Mouse (Mus musculus) midbrain, embryonic 10.5 days (tissue): ENCODE measurements at regions not wholly inside any gene's neighbourhood (a gene's known extent, or its start where the extent isn't known, plus 50 kb on each side); places are given as distances from the start of the nearest gene placed in this dataset.

Experiments
- DNase-seq: peaks from one replicate; pipeline ENCODE4 v3.0.0-alpha.2; 2017; ENCODE audit warnings: low spot score
- H3K27ac ChIP-seq: fragments of 300-500 bp; sonication (generic); replicated peaks from 2 replicates; pipeline ENCODE4 v1.5.1; 2016; ENCODE audit warnings: mild to moderate bottlenecking
- H3K27me3 ChIP-seq: fragments of 300-500 bp; sonication (generic); 2 replicates; pipeline ENCODE4 v1.6.1; 2016; ENCODE audit warnings: low read depth, mild to moderate bottlenecking; ENCODE audit not compliant: poor library complexity, severe bottlenecking
- H3K36me3 ChIP-seq: fragments of 300-500 bp; sonication (generic); 2 replicates; pipeline ENCODE4 v1.6.1; 2016; ENCODE audit warnings: mild to moderate bottlenecking, moderate library complexity
- H3K4me1 ChIP-seq: fragments of 300-500 bp; sonication (generic); 2 replicates; pipeline ENCODE4 v1.6.1; 2016
- H3K4me3 ChIP-seq: fragments of 300-500 bp; sonication (generic); 2 replicates; pipeline ENCODE4 v1.5.1; 2016; ENCODE audit warnings: mild to moderate bottlenecking, moderate library complexity
- H3K9me3 ChIP-seq: fragments of 300-500 bp; sonication (generic); replicated peaks from 2 replicates; pipeline ENCODE4 v1.6.1; 2016; ENCODE audit warnings: mild to moderate bottlenecking
- WGBS: fragments of 180-500 bp; shearing (Covaris S2); methylation state at CpG from one replicate; pipeline ENCODE4 v1.1.7; 2016; 5-methylcytosine and 5-hydroxymethylcytosine counted together

GRCm38 (mm10) chr8:98148292-98148691 lies 1268.0 kb downstream of the Cdh8 start:
- DNase-seq, result peak; percentile 29
- H3K9me3 ChIP-seq, result no peaks in the 10 kb centered on the region
- no peaks in the 10 kb centered on the region for H3K36me3 ChIP-seq
- peaks cover 7% of the 10 kb centered on the region for H3K4me1 ChIP-seq
- no peak overlapping the region for H3K27ac ChIP-seq
- WGBS, result 58% methylated on average over 1 of the region's 1 CpGs
- no peaks in the 10 kb centered on the region for H3K27me3 ChIP-seq
- H3K4me3 ChIP-seq, result no peak overlapping the region
